Mouse (Mus musculus): ENCODE measurements around the gene Wapl.

Wapl gene

GRCm38 (mm10) chr14:34673395-34674228, at the start of gene Wapl:
Gene Wapl (plus strand): TSS chr14:34673928.
- DNase-seq: peak; percentile 90 to 93

- DNase-seq: no peak
Observed at GRCm38 (mm10) chr14:34626824-34627223, 46.9 kb upstream of the Wapl start.

- no peak for DNase-seq
Observed at GRCm38 (mm10) chr14:34632722-34633448, 40.8 kb upstream of the Wapl start.

- no peak for DNase-seq
Observed at GRCm38 (mm10) chr14:34635192-34635591, 38.5 kb upstream of the Wapl start.

GRCm38 (mm10) chr14:34635721-34636120, 38.0 kb upstream of the Wapl start:
- no peak for DNase-seq

- DNase-seq: no peak
Observed at GRCm38 (mm10) chr14:34644140-34644539, 29.6 kb upstream of the Wapl start.

GRCm38 (mm10) chr14:34647870-34648475, 25.8 kb upstream of the Wapl start:
- DNase-seq: no peak

GRCm38 (mm10) chr14:34657131-34657530, 16.6 kb upstream of the Wapl start:
- DNase-seq: no peak

GRCm38 (mm10) chr14:34660351-34660787, 13.4 kb upstream of the Wapl start:
- no peak for DNase-seq

GRCm38 (mm10) chr14:34660788-34661591, 12.7 kb upstream of the Wapl start:
- DNase-seq: no peak

- peak in 1 of 2 experiments; percentile 13 for DNase-seq
Observed at GRCm38 (mm10) chr14:34661621-34662477, 11.9 kb upstream of the Wapl start.

GRCm38 (mm10) chr14:34662478-34662826, 11.3 kb upstream of the Wapl start:
- no peak for DNase-seq

GRCm38 (mm10) chr14:34663381-34663780, 10.3 kb upstream of the Wapl start:
- no peak for DNase-seq

GRCm38 (mm10) chr14:34669082-34669481, 4.6 kb upstream of the Wapl start:
- no peak for DNase-seq

GRCm38 (mm10) chr14:34670256-34670655, 3.5 kb upstream of the Wapl start:
- DNase-seq: no peak

GRCm38 (mm10) chr14:34674229-34674791, 582 bp downstream of the Wapl start:
- peak; percentile 37 to 45 for DNase-seq

GRCm38 (mm10) chr14:34674932-34675331, 1.2 kb downstream of the Wapl start:
- DNase-seq: no peak

- no peak for DNase-seq
Observed at GRCm38 (mm10) chr14:34675347-34675865, 1.7 kb downstream of the Wapl start.

- no peak for DNase-seq
Observed at GRCm38 (mm10) chr14:34680815-34681214, 7.1 kb downstream of the Wapl start.

- no peak for DNase-seq
Observed at GRCm38 (mm10) chr14:34684989-34685388, 11.3 kb downstream of the Wapl start.

GRCm38 (mm10) chr14:34693970-34694369, 20.2 kb downstream of the Wapl start:
- DNase-seq: no peak

Measured in spleen, adult 18-20 months (tissue).